Mouse (Mus musculus) layer of hippocampus, postnatal 10 days (tissue): ENCODE measurements around the gene H2-Ke6. TPM values are rescaled to one million over a fixed set of nuclear protein-coding genes. Genes with fewer than 3 reads are reported as not detected.

Experiments used
- DNase-seq, 2 experiments: peaks; one replicate each; pipeline ENCODE4 v3.0.0; 2021; ENCODE audit warnings: low spot score in 2 of 2
- long read RNA-seq: library from polyadenylated mRNA; stranded (forward); transcript quantifications from one replicate; pipeline ENCODE4 v2.0.0, GENCODE M21; 2023
- total RNA-seq, 2 experiments: library from RNA; stranded (reverse); gene quantifications; 2 replicates each; pipeline ENCODE4 v1.2.3; 2021

Gene H2-Ke6
- total RNA-seq: 10 to 100 TPM; 48.6 to 51.6 TPM
- long read RNA-seq, transcript H2-Ke6-201 (9 exons, 965 nt): major isoform, 13 of 32 reads
- long read RNA-seq, partial matches to known transcripts: 4 of 32 reads
- long read RNA-seq, other reads (novel, unspliced or antisense): 13 of 32 reads

- peak; percentile 89 to 94 for DNase-seq
Measured at GRCm38 (mm10) chr17:34027656-34028223, at the start of gene H2-Ke6. Gene H2-Ke6 (minus strand): TSS chr17:34028060.

GRCm38 (mm10) chr17:34077549-34077948 is 49.7 kb upstream of the H2-Ke6 start:
- DNase-seq: peak; percentile 80 to 81

- DNase-seq: peak; percentile 80 to 81
Measured at GRCm38 (mm10) chr17:34075271-34075670, 47.4 kb upstream of the H2-Ke6 start.

- DNase-seq: no peak
Measured at GRCm38 (mm10) chr17:34072091-34072490, 44.2 kb upstream of the H2-Ke6 start.

GRCm38 (mm10) chr17:34068864-34069263 is 41.0 kb upstream of the H2-Ke6 start:
- DNase-seq: no peak

GRCm38 (mm10) chr17:34057224-34057623 is 29.4 kb upstream of the H2-Ke6 start:
- no peak for DNase-seq

- no peak for DNase-seq
Measured at GRCm38 (mm10) chr17:34047404-34048050, 19.7 kb upstream of the H2-Ke6 start.

GRCm38 (mm10) chr17:34045941-34046340 is 18.1 kb upstream of the H2-Ke6 start:
- DNase-seq: no peak

GRCm38 (mm10) chr17:34039562-34040450 is 11.9 kb upstream of the H2-Ke6 start:
- peak; percentile 26 to 56 for DNase-seq

GRCm38 (mm10) chr17:34038878-34039561 is 11.2 kb upstream of the H2-Ke6 start, which contains the start of gene Col11a2:
Gene Col11a2 (plus strand): TSS chr17:34039437.
- peak; percentile 43 to 52 for DNase-seq

GRCm38 (mm10) chr17:34038440-34038839 is 10.6 kb upstream of the H2-Ke6 start:
- DNase-seq: peak; percentile 69 to 80

GRCm38 (mm10) chr17:34037241-34037640 is 9.4 kb upstream of the H2-Ke6 start:
- no peak for DNase-seq

GRCm38 (mm10) chr17:34036647-34037046 is 8.8 kb upstream of the H2-Ke6 start:
- no peak for DNase-seq

GRCm38 (mm10) chr17:34035517-34035916 is 7.7 kb upstream of the H2-Ke6 start:
- DNase-seq: no peak

- DNase-seq: peak; percentile 78 to 82
Measured at GRCm38 (mm10) chr17:34034064-34034463, 6.2 kb upstream of the H2-Ke6 start.

- DNase-seq: no peak
Measured at GRCm38 (mm10) chr17:34033441-34033840, 5.6 kb upstream of the H2-Ke6 start.

- DNase-seq: peak; percentile 40 to 52
Measured at GRCm38 (mm10) chr17:34032806-34033205, 4.9 kb upstream of the H2-Ke6 start.

GRCm38 (mm10) chr17:34032174-34032632 is 4.3 kb upstream of the H2-Ke6 start:
- no peak for DNase-seq

GRCm38 (mm10) chr17:34031465-34032173 is 3.8 kb upstream of the H2-Ke6 start, which contains the start of the genes Slc39a7 and Rxrb:
Gene Slc39a7 (minus strand): TSS chr17:34031682.
Gene Rxrb (plus strand): TSS chr17:34031812.
- peak; percentile 100 for DNase-seq

- DNase-seq: no peak
Measured at GRCm38 (mm10) chr17:34030861-34031326, 3.0 kb upstream of the H2-Ke6 start.
